Mouse (Mus musculus): Measurements from ENCODE around the gene Rtp4. TPM values are rescaled to one million over a fixed set of nuclear protein-coding genes. Genes with fewer than 3 reads are reported as not detected.

The Rtp4 gene
- polyA plus RNA-seq (2015; fragmentation: Nextera tagmentation; extraction: Ambion mirVana) = 4.8 and 6.0 TPM in 2 replicates

DNA sequence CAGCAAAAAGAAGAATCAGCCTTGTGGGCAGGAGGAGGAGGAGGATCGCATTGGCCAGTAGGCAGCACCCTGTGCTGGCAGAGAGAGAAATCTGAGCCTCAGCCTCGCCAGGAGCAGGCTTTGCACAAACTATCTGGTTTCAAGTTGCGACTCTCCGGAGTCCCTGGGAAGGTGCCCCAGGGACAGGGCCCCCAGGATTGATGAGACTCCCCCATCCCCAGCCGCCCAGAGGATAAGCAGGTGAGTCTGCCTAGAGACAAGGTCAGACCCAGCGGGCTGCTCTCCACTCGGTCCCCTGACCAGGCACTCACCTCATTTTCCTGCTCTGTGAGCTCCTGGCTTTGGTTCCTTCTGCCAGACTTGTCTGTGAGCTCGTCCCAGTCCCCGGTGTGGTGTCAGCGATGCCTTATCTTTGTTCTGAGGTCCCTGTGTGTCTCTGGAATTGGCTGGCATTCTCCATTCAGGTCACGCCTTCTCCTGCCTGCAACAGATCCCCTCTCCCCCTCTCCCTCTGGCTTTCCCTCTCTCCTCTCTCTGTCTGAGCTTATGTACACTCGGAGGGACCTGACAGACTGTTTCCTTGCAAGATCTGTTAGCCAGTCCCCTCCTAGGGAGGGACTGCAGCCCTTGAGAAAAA is at the start of gene Rtp4, which contains the start of gene Masp1:
TSS of gene Rtp4 (plus strand) at position 57 of the 637 bp plus-strand sequence.
TSS of gene Masp1 (minus strand) at position 581 of the 637 bp plus-strand sequence.
- Histone ChIP-seq H3K4me3 (peak within 1 kb of the TSS; percentile 47), H3K9me3 (no peaks in the 10 kb centered on the region), H3K4me2 (peak within 1 kb of the TSS; percentile 73), H3K36me3 (no peaks in the 10 kb centered on the region), H3K27ac (replicated peaks) (peak within 1 kb of the TSS; percentile 90), H3K27me3 (no peaks in the 10 kb centered on the region), H3K4me1 (replicated peaks) (peaks cover 73% of the 10 kb centered on the region), H3K9ac (peak within 1 kb of the TSS; percentile 64)
- ATAC-seq (ENCODE audit: low FRiP score, low read depth) = peak; percentile 81
- 2% methylated on average over 12 of the region's 12 CpGs for WGBS

DNA sequence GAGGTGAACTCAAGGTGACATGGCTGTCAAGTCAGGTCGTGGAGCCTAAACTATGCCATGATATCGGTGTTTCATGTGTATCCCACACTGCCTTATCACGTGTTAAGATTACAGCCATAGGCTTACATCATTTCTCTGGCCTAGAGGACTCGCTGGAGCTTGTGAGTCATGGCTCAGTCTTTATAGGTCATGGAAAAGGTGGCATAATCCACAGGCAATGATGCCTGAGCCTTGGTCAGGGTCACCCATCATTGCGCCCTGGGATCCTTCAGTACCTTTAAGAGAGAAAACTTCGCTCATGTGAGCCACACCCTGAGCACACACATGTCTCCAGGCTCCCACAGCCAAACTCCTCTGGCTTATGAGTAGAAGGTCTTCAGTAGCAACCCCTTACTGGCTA is 48.5 kb upstream of the Rtp4 start:
- no peaks in the 10 kb centered on the region for H3K36me3 ChIP-seq
- WGBS = 95% methylated on average over 6 of the region's 6 CpGs
- no peak overlapping the region for H3K4me3 ChIP-seq
- H3K9me3 ChIP-seq = no peaks in the 10 kb centered on the region
- no peaks in the 10 kb centered on the region for H3K27me3 ChIP-seq
- ATAC-seq (ENCODE audit: low FRiP score, low read depth) = no peak
- H3K27ac ChIP-seq (replicated peaks) = no peak overlapping the region
- H3K4me1 ChIP-seq (replicated peaks) = no peaks in the 10 kb centered on the region
- H3K4me2 ChIP-seq = no peak overlapping the region
- no peak overlapping the region for H3K9ac ChIP-seq

DNA sequence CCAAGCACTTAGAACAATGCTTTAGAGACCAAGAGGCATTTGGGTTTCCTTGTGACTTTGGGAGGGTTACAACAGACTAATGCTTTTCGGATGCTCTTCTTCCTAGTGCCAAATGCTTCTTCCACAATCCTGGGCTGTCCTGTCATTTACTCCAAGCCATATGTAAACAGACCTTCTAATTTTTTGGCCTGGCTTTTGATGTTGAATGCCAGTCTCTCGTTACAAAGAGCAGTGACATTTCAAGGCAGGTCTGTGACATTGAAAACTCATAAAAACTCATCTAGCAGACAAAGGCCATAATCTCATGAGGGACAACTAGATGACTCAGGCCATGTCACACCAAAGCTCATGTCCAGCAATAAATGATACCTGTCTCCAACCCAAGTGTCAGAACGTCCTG is 48.0 kb upstream of the Rtp4 start:
- H3K27ac ChIP-seq (replicated peaks) = no peak overlapping the region
- H3K9me3 ChIP-seq = no peaks in the 10 kb centered on the region
- no peak overlapping the region for H3K4me2 ChIP-seq
- H3K4me1 ChIP-seq (replicated peaks) = no peaks in the 10 kb centered on the region
- 81% methylated on average over 3 of the region's 3 CpGs for WGBS
- no peak for ATAC-seq (ENCODE audit: low FRiP score, low read depth)
- H3K36me3 ChIP-seq = no peaks in the 10 kb centered on the region
- no peak overlapping the region for H3K9ac ChIP-seq
- no peak overlapping the region for H3K4me3 ChIP-seq
- H3K27me3 ChIP-seq = no peaks in the 10 kb centered on the region

DNA sequence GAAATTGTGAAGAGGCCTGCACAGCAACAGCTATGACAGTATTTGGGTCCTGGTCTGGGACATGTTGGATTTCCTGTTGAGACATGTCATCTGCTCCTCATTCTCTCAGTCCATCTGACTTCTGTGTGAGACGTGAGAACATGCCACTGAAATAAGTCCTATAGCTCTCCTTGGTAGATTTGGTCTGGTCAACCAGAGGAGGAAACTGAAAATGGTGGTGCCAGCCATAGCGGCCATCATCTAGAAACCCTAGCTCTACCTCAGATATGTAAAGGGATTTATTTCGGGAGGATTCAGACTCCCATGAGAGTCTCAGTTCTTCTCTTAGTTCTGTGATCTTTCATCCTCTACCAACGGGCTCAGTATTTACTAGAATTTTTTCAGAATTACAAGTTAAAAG is 44.4 kb upstream of the Rtp4 start:
- H3K27me3 ChIP-seq = no peaks in the 10 kb centered on the region
- no peak overlapping the region for H3K4me3 ChIP-seq
- H3K4me2 ChIP-seq = no peak overlapping the region
- ATAC-seq (ENCODE audit: low FRiP score, low read depth) = no peak
- no peaks in the 10 kb centered on the region for H3K9me3 ChIP-seq
- WGBS = 93% methylated on average over 4 of the region's 4 CpGs
- no peak overlapping the region for H3K27ac ChIP-seq (replicated peaks)
- no peak overlapping the region for H3K9ac ChIP-seq
- H3K4me1 ChIP-seq (replicated peaks) = no peaks in the 10 kb centered on the region
- H3K36me3 ChIP-seq = no peaks in the 10 kb centered on the region

DNA sequence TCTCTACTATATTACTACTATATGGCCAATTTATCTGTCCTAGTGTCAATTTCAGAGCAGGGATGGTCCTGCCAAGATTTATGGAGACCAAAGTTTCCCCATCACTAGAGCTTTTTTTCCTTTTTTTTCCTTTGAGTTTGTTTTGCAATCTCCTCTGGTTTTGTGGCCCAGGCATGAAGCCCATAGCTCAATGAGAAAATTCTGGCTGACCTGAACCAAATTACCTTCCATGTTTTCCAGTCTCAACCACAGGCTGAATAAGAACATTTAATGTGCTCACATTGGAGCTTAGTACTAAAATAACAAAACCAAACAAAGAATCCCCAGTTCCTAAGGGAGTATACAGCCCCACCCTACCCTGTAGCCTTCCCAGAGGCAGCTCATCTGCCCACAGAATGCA is 43.5 kb upstream of the Rtp4 start:
- no peak overlapping the region for H3K27ac ChIP-seq (replicated peaks)
- H3K36me3 ChIP-seq = no peaks in the 10 kb centered on the region
- no peak overlapping the region for H3K4me3 ChIP-seq
- H3K4me2 ChIP-seq = no peak overlapping the region
- H3K9ac ChIP-seq = no peak overlapping the region
- H3K27me3 ChIP-seq = no peaks in the 10 kb centered on the region
- H3K9me3 ChIP-seq = no peaks in the 10 kb centered on the region
- no peak for ATAC-seq (ENCODE audit: low FRiP score, low read depth)
- no peaks in the 10 kb centered on the region for H3K4me1 ChIP-seq (replicated peaks)

GRCm38 (mm10) chr16:23479872-23480603 is 40.1 kb upstream of the Rtp4 start:
- Histone ChIP-seq H3K36me3 (0 out of 2 replicates have a peak, but pooled peaks cover 3% of the 10 kb centered on the region), H3K9me3 (no peaks in the 10 kb centered on the region), H3K4me1 (replicated peaks) (no peaks in the 10 kb centered on the region), H3K4me2 (no peak overlapping the region), H3K27me3 (no peaks in the 10 kb centered on the region), H3K4me3 (no peak overlapping the region), H3K27ac (replicated peaks) (no peak overlapping the region), H3K9ac (no peak overlapping the region)
- ATAC-seq (ENCODE audit: low FRiP score, low read depth) = no peak
- WGBS = 73% methylated on average over 7 of the region's 7 CpGs

DNA sequence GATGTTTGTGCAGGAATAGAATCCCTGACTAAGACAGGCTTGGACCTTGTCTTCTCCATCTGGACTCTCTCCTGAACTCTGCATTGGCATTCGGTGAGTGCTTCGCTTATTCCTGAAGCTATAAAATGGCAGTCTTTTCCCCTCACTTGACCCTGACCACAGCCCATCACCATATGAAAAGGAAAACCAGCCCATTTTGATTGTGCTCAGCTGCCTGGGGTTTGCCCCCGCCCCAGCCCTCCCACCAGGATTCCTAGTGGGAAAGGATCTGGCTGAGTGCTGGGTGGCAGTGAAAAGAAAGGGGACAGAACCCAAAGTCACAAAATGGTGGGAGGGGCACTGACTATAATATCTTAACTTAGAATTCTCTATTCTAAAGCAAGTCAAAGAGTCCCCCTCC is 37.9 kb upstream of the Rtp4 start:
- Histone ChIP-seq H3K36me3 (peaks cover 5% of the 10 kb centered on the region; the same call in 1 of the 2 replicates), H3K4me1 (replicated peaks) (no peaks in the 10 kb centered on the region), H3K9me3 (no peaks in the 10 kb centered on the region), H3K9ac (no peak overlapping the region), H3K27ac (replicated peaks) (no peak overlapping the region), H3K27me3 (no peaks in the 10 kb centered on the region), H3K4me3 (no peak overlapping the region), H3K4me2 (no peak overlapping the region)
- WGBS = 20% methylated on average over 3 of the region's 3 CpGs
- no peak for ATAC-seq (ENCODE audit: low FRiP score, low read depth)

DNA sequence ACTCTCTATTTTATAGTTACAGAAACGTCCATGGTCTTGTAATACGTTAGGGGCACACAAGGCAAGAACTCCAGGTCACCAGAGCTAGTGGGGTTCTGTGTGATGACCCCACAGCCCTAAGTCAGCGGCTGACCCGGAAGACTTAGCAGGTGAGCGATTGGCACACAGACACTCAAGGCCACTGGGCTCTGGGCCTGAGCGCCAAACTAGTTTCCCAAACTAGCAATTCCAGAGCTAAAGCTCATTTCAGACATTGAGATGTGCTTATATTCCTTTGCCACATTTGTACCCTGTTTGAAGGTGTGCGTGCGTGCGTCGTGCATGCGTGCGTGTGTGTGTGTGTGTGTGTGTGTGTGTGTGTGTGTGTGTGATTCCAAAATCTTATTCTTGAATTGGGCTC is 37.2 kb upstream of the Rtp4 start:
- WGBS = 92% methylated on average over 12 of the region's 12 CpGs
- no peaks in the 10 kb centered on the region for H3K9me3 ChIP-seq
- ATAC-seq (ENCODE audit: low FRiP score, low read depth) = no peak

DNA sequence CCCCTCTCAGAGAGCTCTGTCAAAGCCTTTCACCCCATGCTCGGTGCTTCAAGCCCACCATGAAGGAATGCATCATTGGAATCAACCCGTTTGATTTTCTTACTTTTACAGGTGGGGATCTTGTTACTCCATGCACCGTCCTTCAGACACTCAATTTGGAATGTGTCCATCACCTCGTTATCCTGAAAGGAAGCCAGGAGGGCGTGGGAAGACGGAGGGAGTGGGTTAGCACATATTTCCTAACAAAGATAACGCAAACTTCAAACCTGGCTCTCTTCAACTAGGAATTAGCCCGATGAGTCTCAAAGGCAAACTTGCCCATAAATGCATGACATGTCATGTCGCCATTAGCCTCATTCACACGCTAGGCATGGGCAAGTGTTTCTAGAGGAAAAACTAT is 36.8 kb upstream of the Rtp4 start:
- Histone ChIP-seq H3K4me3 (no peak overlapping the region), H3K4me1 (replicated peaks) (no peaks in the 10 kb centered on the region), H3K9me3 (no peaks in the 10 kb centered on the region), H3K27ac (replicated peaks) (no peak overlapping the region), H3K9ac (no peak overlapping the region), H3K4me2 (no peak overlapping the region), H3K36me3 (peaks cover 11% of the 10 kb centered on the region), H3K27me3 (no peaks in the 10 kb centered on the region)
- WGBS = 88% methylated on average over 10 of the region's 10 CpGs
- ATAC-seq (ENCODE audit: low FRiP score, low read depth) = no peak

More for the DNA sequence above, 37.2 kb upstream of the Rtp4 start:
- Histone ChIP-seq H3K9ac (no peak overlapping the region), H3K4me2 (no peak overlapping the region), H3K27ac (replicated peaks) (no peak overlapping the region), H3K27me3 (no peaks in the 10 kb centered on the region), H3K4me3 (no peak overlapping the region), H3K36me3 (peaks cover 11% of the 10 kb centered on the region), H3K4me1 (replicated peaks) (no peaks in the 10 kb centered on the region)

- no peaks in the 10 kb centered on the region for H3K27me3 ChIP-seq
- no peak overlapping the region for H3K9ac ChIP-seq
- H3K4me3 ChIP-seq = no peak overlapping the region
- WGBS = 84% methylated on average over 4 of the region's 4 CpGs
- H3K4me2 ChIP-seq = no peak overlapping the region
- no peaks in the 10 kb centered on the region for H3K9me3 ChIP-seq
- no peak overlapping the region for H3K27ac ChIP-seq (replicated peaks)
- no peaks in the 10 kb centered on the region for H3K4me1 ChIP-seq (replicated peaks)
- H3K36me3 ChIP-seq = peaks cover under 1% of the 10 kb centered on the region; the same call in 1 of the 2 replicates
- ATAC-seq (ENCODE audit: low FRiP score, low read depth) = no peak
Observed at GRCm38 (mm10) chr16:23492783-23493182, 27.3 kb upstream of the Rtp4 start.

GRCm38 (mm10) chr16:23496245-23496924 is 23.7 kb upstream of the Rtp4 start:
- Histone ChIP-seq H3K4me2 (no peak overlapping the region), H3K36me3 (no peaks in the 10 kb centered on the region), H3K27ac (replicated peaks) (peak overlapping the region; percentile 22; the same call in 1 of the 2 replicates), H3K9ac (no peak overlapping the region), H3K4me3 (no peak overlapping the region), H3K27me3 (no peaks in the 10 kb centered on the region), H3K9me3 (no peaks in the 10 kb centered on the region), H3K4me1 (replicated peaks) (no peaks in the 10 kb centered on the region)
- ATAC-seq (ENCODE audit: low FRiP score, low read depth) = no peak
- 56% methylated on average over 8 of the region's 8 CpGs for WGBS

- Histone ChIP-seq H3K4me2 (no peak overlapping the region), H3K36me3 (no peaks in the 10 kb centered on the region), H3K9ac (no peak overlapping the region), H3K4me1 (replicated peaks) (no peaks in the 10 kb centered on the region), H3K9me3 (no peaks in the 10 kb centered on the region), H3K27me3 (no peaks in the 10 kb centered on the region), H3K27ac (replicated peaks) (no peak overlapping the region), H3K4me3 (no peak overlapping the region)
- 0 out of 2 replicates have a peak, but pooled peaks have one; percentile 66 for ATAC-seq (ENCODE audit: low FRiP score, low read depth)
- 9% methylated on average over 3 of the region's 3 CpGs for WGBS
Observed at GRCm38 (mm10) chr16:23497440-23497839, 22.7 kb upstream of the Rtp4 start.
